Mouse (Mus musculus) T-cell, adult 2 months (primary cell): Measurements from ENCODE around the gene Vtcn1.
A peak's percentile ranks its signal among the peaks of the same experiment; 100 is the strongest.

Experiments used
- DNase-seq: peaks from one replicate; pipeline ENCODE4 v3.0.0; 2022; ENCODE audit warnings: low spot score

Gene Vtcn1

DNA sequence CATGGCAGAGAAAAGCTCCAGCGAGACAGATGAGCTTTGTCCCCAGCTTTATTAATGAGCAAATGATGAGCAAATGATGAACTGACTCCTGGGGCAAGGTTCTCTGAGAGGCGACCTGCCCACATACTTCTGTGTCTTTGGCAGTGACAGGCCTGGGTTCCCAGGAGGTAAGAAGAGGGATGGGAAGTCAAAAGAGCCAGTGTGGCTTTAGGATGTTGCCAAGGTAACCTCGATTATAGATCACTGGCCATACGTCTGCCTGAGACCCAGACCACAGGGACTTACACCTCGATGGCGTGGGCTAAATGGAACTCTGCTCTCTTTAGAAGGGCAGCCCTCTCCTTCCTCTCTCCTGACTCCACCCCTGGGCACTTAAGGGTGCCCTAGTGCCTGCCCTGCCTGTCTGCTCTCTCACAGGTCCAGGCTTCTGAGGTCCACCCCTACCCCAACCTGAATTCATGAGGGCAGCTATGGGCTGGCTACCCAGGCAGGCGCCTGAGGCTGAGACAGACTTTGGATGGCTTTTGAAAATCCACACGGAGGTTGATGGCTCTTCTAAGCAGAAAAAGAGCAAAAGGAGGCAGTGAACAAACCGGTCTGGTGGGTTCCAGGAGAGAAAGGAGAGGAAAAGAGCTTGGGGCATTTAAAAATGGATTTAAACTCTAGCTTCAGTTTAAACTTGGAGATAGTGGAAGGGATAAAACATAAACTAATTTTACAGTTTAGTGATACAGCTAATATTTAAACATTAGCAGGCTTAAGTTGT, 31.0 kb downstream of the Vtcn1 start:
- no peak for DNase-seq

DNA sequence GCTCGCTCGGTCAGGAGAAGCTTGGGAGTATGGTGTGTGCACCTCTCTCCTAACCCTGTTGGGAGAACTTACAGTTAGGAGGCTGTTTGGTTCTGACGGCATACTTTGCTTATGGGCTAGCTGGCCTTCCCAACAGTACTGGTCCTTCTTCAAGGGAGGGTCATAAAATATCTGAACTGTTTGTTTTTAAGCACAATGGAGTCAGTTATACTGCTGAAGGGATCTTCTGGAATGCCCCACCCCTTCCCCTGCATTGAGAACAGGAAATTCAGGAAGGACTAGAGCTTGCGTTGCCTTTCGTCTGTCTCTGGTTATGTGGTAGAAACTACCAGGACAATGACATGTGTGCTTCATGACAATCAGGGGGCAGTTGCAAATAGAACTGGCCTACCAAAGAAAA, 31.9 kb downstream of the Vtcn1 start:
- DNase-seq = no peak

DNA sequence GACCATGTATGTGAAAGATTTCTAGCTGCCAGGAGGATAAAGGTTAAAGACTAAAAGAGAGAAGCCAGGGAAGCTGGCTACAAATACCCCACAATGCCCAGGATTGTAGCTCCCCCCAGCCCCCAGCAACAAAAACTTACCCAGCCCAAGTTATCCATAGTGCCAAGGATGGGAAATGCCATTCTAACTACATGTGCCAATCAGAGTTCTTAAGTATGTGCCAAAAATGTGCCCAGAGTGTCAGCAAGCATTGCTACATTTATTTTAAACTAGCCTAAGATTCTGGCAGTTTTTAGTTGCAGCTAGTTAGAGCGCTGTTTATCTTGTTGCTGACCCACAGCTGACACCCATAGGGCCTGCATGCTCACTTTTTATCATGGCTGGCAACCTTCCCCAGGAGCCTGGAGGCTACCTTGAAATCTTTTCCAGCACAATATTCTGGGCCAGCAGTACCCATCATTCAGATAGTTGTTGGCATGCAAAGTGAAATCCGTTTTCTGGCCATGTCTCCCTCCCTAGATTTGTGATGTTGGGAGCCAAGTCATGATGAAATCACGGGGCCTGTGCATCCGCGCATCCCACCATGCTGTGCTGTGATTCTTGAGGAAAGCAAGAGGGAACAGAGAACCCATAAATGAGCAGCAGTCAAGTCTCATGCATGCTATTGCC, 33.2 kb downstream of the Vtcn1 start:
- DNase-seq = no peak

DNA sequence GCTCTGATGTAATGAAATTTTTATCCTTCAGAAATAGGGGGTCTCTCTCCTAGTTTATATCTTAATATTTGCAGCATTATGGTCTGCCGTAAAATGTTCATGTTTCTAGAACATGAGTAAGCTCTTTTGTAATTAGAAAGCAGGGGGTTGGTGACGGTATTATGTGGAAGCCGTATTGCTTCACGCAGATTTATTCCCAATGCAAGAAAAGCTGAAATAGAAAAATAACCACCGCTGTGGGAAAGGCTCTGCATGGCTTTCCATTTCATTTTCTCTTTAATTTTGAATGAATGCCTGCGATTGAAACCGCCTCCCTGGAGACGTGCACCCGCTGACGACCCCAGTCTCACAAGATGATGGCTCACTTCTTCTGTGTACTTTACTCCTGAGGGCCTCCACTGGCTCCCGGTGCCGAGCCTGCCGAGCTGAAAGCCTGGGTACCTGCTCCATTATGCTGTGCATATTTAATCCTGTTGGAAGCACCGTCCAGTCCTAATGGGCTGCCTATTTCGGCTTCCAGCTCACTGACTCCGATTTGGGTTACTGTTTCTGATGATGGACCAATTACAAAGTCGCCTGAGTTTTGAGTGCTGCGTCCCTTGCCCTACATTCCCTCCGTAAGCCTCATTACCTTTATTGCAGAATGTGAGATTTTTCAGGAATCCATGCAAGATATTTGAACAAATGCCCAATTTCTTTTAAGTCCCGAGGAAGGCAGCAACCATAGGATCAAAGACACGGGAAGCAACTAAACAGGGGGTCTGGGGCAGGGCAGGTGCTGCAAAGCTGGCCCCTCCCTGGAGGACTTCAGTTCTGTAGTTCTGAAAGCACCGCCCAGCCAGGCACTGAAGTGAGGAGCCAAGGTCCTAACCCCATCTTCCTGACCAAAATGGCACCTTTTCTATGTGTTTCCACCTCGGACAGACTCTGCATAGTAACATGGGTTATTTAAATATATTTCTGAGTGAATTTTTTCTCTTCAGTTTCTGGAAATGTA, 36.3 kb downstream of the Vtcn1 start:
- no peak for DNase-seq

DNA sequence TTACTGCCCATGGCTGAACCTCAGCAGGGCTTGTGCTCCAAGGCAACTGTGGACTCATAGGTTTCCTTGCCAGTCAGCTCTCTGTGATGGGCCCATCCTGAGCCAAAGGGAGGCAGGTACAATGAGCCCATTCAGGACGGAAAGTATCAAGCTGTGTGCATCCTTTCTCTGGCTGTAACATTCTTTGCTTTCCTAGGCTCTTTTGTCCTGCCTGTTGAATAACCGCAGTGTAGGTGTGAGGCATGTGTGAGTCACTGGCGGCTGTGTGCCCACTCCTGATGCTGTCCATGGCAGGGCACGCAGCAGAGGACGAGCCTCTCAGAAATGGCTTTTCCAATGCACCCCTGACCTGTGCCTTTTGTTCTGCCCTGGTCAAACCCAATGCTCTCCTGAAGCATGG, 41.7 kb downstream of the Vtcn1 start:
- no peak for DNase-seq

DNA sequence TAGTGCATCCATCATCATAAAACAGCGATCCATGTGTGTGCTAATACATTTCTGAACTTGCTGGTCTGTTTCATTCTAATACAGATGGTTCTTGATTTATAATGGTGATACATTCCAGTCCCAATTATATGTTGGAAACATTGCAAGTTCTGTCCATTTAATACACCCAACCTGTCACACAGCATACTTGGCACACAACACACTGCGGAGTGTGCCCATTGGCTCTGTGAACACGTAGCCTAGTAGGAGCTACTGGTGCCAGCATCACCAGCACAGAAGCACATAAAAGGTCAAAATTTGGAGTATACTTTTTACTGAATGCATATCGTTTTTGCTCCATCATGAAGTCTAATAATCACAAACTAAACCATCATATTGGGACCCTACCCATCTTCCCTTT, 51.8 kb downstream of the Vtcn1 start:
- DNase-seq = no peak

DNA sequence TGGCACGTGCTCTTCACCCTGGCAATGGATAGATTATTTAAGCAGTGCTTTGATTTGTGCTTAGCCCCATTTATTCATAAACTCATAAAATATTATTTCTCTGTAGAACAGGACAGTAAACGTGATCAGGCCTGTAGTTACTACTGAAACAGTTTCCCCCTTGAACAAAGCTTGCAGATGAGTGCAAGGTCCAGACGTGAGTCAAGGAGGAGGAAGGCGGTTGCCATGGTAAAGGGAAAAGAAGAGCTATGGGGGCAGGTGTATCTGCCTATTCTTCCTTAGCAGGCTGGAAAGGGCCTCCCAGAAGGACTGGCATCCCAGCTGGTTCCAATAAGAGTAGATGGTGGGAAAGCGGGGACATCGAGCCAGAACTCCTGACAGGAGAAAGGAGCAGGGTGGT, 56.1 kb downstream of the Vtcn1 start:
- DNase-seq = no peak

DNA sequence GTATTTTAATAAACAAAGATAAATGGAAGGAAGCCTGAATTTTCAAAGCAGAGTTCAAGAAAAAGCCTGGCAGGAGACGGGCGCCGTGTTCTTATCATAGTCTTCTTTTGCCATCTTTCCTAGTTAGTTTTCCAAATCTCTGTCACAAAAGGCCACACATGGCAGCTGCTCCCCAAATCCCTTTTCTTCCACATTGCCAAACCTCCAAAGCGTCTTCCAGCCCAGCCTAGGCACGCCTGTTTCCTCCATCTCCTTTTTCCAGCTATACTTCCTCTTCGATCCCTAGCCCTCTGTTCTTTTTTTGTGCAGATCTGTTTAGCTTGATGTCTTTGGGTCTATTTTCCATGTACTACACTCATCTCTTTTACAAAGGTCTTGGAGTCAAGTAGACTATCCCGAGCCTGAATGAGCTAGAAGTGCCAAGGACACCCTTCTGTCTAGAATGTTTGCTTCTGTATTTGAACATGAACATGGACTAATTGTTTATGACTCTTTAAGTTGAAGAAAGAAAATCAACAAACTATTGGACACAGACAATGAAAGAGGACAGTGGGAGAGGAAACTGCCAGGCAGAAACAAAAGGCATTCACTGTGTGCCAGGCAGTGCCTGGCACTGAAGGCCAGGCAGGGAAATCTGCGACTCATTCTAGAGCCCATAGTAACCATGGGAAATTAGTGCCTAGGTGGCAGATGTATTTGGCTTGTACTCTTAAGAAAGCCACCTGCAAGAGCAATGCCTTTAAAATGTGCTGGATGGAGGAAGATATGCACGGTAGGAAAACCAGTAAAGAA, 56.8 kb downstream of the Vtcn1 start:
- no peak for DNase-seq

DNA sequence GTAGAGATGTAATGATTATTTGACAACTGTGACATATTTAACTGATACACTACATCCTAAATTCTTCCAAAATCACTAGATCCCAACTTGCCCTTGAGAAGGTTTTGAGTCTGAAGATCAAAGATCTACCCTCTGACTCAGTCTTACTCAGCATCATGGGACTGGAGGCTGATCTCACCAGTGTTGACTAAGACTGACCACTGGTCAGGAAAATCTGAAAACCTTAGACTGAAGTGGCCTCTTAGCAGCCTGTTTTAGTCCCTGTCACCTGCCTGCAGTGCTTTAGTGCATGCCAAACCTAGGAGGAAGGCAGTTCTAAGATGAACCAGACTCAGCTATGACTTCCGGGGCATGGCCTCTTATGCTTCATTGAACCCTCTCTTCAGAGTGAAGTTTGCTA, 64.0 kb downstream of the Vtcn1 start:
- no peak for DNase-seq

DNA sequence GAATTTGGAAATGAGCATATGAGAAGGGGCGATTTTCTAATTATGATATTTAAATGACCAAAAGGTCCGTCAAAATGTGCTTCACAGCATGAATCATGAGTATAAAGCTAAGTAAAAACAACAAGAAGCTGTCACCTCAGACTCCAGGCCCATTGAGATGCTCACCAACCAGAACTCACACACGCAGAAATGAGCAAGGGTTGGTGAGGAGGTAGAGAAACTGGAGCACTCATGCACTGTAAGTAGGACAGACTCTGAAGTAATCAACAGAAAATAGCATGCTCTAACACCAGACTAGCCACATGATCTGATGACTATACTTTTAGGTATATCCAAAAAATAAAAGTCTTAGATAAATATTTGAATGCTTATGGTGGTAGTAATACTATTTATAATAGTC, 65.1 kb downstream of the Vtcn1 start:
- no peak for DNase-seq

DNA sequence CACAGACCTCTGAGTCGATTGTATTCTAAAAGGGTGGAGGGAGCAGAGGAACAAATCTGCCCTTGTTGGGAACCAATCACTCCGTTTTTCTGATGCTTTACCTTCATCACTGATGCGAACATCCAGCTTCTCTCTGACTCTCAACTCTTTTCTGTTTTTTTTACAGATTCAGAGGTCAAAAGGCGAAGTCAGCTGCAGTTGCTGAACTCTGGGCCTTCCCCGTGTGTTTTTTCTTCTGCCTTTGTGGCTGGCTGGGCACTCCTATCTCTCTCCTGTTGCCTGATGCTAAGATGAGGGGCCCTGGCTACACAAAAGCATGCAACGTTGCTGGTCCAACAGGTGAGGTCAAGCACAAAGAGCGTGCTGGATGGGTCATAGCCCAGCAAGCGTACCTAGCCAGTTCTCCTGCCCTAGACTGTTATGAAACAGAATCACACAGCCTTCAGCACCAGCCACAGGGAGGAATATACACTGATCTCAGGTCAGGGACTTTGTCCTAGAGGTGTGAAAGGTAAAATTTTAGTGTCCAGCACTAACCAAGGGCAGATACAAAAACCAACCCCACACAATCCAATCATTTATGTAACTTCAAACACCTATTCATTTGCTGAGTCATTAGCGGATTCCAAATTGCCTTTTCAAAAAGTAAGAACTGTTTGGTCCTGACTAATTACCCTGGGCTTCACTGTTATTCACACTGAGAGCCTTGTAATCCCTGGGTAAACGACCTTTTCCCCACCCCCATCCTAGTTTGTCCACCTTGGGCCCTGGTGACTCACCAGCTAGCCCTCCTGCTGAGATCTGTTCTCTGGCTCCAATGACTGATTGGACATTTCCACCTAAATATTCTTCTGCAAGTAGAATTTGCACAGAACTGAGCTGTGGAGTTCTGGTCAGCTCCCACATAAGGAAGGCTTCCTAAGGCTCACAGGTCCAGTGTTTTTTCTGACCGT, 67.4 kb downstream of the Vtcn1 start:
- DNase-seq = no peak

DNA sequence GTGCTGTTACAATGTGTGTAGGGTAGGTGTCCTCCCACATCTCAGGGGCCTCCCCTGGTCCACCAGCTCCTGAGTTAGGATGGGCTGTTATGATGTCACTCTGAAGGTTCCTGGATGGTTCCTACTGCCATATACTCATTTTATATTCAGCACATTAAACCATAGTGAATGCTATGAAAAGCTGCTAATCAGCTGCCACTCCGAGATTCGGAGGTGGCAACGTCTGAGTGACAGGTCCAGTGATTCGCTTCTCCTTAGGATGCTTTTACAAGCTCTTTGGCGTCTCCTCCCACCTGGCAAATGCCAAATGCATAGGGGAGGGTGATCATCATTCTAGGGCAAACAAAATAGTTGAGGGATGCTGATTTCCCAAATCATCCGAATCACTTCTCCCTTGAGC, 70.2 kb downstream of the Vtcn1 start:
- DNase-seq = no peak

DNA sequence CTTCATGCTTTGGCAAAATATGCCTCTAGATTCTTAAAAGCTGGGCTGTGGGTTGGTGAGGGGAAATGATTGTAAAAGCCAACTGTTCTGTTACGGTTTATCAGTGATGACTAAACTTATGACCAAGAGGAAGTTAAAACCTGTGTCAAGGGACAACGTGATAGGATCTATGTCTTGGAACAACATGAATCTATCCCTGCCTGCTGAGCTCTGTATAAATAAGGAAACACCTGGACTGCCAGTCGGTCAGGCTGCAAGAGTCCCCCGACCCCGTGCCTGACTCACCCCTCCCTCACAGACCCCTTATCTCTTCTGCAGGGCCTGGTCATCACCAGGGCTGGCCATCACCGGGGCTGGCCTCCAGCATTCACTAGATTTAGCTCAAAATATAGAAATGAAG, 80.9 kb downstream of the Vtcn1 start:
- no peak for DNase-seq

DNA sequence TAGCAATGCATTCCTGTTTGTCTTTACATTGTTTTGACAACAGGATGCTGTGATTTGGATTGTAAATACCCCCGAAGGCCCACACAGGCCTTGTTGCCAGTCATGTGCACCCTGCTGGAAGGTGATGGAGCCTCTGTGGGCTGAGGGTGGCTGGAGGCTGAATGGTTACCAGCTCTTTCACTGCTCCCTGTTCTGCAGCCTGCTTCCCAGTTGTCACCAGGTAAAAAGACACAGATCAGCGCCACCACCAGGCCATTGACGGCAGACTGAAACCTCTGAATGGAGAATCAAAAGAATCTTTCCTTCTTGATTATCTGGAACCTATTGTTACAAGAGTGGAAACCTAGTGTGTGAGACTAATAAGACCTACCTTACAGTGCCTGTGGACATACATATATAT, 81.7 kb downstream of the Vtcn1 start:
- DNase-seq = peak; percentile 17

DNA sequence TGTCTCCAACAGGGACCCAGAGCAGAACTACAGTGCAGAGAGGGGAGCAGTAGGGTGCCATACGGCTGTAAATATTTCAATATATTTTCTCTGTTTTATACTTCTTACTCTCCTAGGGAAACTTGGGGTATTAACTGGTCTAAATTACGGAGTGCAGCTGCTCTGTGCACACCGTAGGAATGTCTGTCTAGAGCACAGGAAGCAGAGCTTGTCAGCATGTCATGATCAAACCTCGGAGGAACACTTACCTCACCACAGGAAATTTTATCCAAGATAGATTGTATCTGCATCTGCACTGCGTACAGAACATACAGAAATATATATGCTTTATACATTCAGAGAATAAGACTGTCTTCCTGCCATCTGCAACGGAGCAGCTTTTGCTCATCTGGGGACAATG, 83.3 kb downstream of the Vtcn1 start:
- DNase-seq = no peak

DNA sequence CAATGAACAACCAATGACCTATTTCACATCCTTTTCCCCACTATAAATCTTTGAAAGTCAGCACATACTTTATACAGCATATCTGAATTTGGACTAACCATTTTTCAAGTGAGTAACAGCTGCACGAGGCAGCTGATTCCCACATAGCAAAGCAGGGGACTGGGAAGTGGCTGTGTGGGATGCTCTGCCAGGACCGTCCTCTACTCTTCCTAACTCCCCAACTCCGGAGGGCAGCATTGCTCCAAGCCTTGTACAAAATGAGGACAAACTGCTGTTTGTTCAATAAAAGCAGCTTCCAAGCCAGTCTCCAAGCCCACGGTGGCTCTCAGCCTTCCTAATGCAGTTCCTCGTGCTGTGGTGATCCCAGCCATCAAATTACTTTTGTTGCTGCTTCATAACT, 85.4 kb downstream of the Vtcn1 start:
- no peak for DNase-seq

DNA sequence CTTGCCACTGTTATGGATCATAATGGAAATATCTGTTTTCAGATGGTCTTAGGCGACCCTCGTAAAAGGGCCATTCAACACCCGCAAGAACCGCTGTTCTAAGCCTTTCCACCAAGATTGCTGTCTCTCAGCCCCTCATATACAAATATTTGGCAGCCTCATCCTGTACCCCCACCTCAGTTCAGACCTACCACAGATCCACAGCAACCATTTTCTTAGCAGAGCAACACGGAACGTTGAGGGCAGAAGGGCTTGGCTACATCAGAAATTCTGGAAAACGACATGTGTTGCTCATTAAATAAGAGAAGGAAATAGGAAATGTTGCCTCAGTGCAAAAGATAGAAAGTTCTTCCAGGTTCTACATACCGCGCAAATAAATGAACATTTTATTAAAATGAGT, 85.8 kb downstream of the Vtcn1 start:
- DNase-seq = no peak

DNA sequence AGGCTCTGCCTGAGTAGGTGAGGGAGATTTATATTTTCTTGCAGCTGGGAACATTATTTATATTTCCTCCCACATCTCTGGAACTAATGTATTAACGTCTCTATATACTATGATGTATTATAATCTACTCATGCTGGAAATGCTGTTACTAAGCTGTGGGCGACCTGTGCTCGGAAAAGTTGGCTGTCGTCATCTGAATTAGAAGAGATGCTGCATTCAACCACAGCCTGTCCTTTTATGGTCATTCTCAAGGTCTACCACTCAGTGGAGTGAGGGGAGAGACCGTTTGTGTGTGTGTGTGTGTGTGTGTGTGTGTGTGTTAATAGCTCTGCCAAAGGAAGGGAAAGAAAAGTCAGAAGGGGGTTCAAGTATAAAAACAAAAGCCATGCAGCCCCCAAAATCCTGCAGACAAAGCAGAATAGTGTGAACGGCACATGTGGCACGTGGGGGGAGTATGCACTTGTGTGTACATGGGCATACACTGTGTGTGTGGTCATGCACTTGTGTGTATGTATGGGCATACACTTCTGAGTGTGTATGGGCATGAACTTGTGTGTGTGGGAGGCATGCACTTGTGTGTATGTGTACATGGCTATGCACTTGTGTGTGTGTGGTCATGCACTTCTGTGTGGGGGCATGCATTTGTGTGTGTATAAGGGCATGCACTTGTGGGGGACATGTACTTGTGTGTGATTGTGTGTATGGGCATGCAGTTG, 86.4 kb downstream of the Vtcn1 start:
- no peak for DNase-seq

DNA sequence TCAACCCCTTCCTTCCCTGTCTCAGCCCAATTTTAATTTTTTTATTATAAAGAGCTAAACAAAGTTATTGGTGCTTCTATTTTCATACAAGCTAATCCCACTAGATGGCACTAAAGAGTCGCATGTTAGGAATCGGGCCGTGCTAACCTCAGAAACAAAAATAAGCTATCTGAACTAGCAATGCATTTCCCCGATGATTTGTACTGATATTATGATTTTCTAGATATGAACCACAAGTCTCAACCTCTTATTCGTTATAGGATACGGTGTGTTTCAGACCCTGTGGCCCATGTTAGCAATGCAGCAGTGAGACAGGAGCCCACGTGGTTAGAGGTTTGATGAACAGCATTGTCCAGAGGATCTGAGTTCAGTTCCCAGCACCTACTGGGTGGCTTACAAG, 91.6 kb downstream of the Vtcn1 start:
- DNase-seq = peak; percentile 22

DNA sequence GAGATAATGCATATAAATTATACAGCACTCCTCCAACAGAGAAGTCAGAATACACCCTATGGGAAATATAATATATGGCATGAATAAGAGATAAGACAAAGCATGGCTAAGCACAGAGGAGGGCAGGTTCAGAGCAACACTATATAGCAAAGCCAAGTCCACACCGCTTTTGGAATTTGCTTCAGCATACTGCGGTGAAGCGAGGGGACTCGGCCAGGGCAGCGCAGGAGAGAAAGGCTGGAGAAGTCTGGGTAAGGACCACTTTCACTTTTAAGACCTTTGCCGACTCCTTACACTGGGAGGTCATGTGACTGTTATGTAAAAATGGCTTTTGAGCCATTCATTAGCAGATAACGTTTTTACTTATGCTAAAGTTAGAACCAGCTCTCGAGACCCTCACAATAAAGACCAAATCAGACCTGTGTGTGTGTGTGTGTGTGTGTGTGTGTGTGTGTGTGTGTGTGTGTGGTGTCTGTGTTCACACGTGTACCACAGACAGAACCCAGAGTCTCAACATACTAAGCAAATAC, 95.4 kb downstream of the Vtcn1 start:
- no peak for DNase-seq
